Mouse (Mus musculus) lung, postnatal 4 days (tissue): ENCODE data around the gene Pwp2.
"Not testable (repeated sequence)": the region's sequence is repeated elsewhere in the genome, so short reads cannot be mapped to it uniquely, and the experiment has no call there.

Experiments
- DNase-seq, 2 experiments: peaks; one replicate each; pipeline ENCODE4 v3.0.0; 2021

Gene Pwp2

DNA sequence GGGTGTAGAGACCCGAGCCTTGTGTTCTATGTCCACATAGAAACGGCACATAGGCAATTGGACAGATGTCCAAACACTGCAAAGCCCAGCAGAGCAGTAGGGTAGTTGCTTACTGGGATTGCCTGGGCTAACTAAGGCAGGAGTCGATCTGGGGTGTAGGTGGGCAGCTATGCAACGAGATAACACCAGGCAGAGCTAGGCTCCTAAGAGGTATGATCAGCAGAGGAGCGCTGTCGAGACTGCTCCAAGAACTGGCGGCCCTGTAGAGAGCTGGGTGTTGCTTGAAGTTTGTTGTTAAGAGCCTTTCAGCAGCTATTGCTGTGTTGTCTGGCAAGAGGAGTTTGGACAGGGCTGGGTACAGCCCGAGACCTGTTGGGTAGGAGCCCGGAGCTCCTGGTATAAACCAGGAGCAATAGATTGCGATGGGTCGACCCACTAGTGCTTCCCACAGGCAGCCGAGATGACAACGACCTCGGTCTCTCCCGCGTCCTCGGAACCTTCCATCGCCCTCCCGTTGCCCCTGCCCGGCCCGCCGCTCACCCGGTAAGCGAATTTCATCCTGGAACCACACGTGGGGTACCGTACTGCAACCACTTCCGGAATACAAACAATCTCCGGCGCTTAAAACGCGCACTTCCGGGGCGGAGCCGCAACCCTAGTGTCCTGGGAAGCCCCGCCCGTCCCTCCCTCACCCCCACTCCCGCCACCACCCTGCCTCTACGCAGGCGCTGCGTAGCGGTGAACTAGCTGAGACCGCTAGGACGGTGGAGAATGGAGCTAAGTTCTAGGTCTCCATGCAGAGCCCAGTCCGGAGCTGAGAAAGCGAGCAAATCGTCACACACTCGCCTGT is at the start of gene Pwp2:
Gene Pwp2, minus strand, starts transcription at position 619 of the 850 bp plus-strand sequence.
- DNase-seq: peak; percentile 90 to 92

DNA sequence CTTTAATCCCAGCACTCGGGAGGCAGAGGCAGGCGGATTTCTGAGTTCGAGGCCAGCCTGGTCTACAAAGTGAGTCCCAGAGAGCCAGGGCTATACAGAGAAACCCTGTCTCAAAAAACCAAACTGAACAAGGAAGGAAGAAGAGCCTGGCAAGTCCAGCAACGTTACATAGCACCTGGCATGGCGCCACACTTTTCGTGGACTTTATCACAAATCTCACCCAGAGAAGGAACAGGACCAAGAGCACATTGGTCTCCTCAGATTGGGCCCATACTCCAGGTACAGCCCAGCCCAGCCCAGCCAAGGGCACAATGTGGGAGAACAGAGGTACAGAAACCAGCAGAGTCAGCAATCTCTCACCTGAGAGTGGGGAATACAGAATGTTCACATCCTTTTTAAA is 48.8 kb upstream of the Pwp2 start:
- no peak for DNase-seq

DNA sequence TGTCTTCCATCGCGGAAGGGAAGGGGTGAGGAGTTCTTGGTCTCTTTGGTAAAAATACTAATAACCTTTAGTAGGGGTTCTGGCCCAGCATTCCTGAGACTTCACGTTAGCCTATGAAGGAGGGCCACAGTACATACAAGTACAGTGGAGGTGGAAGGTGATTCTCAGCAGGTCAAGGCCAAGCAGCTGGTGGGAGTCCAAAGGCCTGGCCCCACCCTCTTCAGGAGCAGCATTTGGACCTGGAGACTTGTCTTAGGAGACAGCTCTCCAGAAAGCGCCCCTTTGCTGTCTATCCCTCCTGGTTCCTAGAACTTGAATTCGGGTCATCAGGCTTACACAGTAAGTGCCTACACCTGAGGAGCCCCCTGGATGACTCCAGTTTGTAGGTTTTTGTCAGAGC is 48.2 kb upstream of the Pwp2 start:
- DNase-seq: no peak

DNA sequence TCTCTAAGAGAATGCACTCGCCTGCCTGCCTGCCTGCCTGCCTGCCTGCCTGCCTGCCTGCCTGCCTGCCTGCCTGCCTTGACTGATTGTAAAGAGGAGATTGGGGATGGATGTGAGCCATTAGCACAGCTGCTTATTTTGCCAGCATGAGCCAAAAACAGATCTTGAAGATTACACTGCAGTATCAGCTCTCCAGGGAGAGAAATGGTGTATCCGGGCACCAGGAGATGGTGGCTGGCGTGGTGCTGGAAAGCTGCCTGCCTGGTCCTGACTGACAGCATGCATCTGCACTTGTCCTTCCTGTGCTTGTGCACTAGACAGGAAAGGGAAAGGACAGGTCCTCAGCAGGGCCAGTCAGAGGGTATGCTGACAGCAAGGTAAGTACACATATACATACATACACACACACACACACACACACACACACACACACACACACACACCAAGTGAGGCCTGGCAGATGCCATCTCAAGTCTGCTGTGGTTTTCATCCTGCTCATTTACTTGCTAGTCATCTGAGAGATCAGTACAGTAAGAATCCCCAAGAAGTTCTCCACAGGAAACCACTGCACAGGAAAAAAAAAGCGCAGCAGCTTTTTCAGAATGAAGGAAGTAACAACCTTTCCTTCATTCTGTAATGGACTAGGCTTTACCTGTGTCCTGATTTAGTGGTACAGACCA is 47.5 kb upstream of the Pwp2 start:
- no peak for DNase-seq

DNA sequence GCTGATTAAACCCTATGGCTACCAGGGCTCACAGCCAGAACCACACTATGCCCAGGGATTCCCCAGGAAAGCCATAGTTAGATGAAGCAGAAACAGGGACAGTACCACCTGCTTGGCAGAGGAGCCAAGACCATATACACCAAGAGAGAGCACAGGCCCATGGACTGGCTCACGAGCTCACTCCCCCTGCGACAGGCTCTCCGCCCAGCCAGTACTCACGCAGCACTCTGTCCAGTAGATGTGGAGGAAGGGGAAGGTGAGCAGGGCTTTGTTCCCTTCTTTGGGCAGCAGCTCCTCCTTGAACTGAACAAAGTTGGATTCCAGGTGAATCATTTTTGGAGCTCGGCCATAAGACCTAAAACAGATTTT is 43.6 kb upstream of the Pwp2 start:
- no peak for DNase-seq

DNA sequence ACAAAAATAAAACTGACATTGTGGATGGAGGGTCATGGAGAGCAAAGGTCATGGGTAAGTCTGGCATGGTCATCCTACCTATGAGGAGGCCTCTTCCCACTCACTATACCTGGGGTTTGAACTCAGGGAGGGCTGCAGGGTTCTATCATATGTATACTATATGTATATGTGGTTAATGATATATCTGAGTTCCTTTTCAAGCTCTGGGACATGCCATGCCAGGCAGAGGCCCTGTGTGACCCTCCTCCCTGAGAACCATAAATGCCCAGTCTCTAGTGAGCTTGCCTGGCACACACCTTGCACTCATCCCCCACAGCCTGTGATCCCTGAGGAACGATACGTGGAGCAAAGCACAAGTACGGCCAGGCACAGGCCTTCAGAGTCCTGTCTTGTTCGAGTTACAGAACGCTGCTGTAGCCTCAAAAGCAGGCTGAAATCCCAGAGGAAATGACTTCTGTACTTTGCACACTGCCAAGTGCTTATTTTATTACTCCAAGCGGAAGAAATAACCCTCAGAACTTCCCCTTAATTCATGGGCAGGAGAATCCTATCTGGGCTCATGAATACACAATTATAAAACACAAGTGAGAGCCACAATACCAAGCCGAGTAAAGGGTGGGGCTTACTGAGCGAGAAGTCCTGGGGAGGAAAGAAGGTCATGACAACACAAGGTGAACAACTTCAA is 43.1 kb upstream of the Pwp2 start:
- DNase-seq: no peak

DNA sequence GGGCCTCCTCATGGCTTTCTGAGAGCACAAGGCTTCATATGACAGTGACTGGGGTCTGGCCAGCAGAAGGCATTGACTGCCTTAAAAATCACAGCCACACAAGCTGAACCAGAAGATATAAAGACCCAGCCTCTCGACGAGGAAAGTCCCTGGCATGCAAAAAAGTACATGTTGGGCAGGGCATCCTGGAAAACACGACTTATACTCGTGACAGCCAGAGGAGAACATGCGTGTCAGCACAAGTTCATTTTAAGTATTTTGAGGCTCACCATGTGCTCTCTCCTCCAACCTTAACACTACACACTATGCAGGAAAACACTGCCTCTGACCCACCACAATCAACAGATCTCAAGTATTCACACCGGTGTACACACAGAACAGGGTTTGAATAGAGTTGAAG is 39.2 kb upstream of the Pwp2 start:
- DNase-seq: no peak

DNA sequence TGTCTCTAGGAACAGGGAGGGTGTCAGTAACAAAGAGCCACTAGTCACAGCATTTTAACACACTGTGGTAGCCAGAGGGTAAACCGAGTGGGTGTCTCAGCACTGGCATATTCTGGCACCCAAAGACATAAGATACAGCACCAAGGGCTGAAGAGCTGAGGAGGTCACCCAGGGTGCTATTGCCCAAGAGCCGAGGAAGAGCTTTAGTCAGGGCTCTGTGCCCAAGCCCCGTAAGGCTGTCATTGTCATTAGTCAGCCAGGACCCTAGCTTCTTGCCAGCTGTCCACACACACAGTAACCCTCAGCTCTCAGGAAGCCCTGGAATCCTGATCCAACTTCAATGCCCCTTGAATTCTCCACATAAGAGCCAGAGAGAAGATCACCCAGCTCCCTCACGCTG is 38.0 kb upstream of the Pwp2 start:
- DNase-seq: peak in 1 of 2 experiments; percentile 42

DNA sequence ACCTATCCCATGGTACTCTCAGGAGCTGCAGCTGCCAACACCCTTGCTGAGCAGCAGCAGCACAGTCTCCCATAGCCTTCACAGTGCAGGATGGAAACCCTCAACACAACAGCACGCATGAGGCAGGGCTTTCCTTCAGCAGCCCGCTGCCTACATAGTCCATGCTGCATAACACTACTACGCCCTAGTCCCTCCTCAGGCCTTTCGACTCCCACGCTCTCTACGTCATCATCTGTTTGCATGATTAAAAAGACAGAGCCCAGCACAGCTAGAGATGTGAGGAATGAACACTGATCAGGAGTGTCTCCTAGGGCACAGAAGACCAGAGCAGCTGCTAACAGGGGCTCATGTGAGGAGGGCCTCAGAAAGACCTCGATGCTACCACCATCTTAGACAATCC is 36.4 kb upstream of the Pwp2 start:
- DNase-seq: no peak

DNA sequence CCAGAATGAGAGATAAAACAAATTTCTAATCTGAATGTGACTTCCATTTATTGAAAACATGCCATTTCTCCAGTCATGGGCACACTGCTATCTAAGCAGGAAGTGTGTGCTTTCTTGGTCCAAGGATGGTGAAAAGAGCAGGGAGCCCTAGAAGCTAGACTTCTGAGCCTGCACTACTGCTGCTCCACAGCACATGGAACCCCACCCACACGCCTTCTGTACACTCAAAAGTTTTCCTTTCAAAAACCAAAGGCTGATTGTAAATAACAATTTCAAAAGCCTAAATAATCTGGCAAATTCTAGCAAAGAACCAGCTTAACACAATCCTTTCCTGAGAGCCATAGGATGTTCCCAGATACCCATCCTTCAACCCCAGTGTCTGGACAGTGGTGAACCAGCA is 34.6 kb upstream of the Pwp2 start:
- DNase-seq: no peak

DNA sequence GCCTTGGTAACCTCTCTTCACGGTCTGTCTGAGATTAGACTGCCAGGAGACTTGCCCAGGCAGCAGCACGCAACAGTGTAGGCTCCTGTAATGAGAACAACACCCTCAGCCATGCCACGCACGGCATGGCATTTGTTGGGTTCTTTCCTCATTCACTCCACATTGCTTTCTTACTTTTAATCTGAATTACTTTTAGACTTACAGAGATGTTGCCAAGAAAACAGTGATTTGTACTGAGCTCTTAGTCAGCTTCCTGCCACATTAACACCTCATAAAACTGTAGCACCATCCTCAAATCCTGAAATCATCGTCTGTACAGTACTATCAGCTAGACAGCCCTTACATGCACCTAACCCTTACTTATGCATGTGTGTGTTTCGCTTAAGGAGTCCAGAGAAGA is 33.6 kb upstream of the Pwp2 start:
- DNase-seq: no peak

DNA sequence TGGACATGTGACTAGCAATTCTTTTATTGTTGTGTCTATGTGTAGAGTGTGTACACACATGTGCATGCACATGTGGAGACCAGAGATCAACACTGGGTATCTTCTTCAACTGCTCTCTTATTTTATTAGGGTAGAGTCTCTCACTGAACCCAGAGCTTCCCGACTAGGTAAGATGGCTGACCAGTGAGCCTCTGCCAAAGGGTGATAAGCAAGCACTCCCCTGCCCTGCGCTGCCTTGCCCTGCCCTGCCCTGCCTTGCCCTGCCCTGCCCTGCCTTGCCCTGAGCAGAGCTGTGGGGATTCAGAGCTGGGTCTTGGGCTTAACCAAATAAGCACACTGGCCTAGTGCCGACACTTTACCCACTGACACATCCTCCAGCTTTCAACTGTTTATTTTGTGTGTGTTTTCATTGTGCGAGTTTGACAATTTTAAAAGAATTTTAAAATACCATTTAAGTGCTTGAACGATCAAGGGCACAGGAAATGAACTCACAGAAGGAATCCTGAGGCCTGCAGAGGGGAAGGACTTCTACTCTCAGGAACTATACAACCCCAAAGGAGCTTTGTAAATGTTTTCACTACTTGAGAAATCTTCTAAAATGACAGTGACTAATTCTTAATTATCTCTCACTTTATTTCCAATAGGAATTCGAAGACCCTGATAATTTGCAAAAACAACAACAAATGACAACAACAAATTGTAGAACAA is 31.6 kb upstream of the Pwp2 start:
- no peak for DNase-seq

DNA sequence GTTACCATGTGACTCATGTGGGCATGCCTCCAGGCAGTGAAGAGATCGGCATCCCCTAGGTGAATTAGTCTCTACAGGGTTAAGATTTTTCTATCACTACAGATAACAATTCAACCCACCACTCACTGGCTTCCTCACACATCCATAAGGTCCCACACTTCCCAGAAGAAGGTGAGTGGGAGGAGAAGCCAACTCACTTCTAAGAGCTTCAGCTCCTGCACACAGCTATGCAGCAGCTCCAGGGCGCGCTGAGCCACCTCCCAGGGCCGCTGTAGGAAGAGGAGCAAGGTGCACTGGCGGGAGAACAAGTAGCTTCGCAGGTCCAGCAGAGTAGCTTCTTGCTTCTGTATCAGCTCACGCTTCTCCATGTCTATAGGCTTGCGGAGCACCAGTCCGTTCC is 29.4 kb upstream of the Pwp2 start:
- DNase-seq: no peak

DNA sequence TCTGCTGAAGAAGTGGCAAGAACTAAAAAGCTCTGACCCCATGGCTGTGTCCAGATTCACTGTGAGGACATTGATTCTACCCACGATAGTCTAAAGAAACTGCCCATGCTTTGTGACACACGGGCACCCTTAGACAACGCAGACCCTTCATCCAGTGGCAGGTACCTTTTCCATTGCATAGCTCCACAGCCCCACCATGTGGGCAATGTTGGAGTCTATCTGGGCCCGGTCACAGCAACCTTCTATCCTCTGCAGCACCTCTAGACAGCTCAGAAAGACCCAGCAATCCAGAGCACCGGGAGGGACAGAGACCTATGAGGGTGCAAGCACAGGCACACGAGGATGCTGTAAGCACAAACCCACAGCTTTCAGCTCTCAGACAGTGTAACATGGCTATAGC is 26.4 kb upstream of the Pwp2 start:
- peak in 1 of 2 experiments; percentile 9 for DNase-seq

DNA sequence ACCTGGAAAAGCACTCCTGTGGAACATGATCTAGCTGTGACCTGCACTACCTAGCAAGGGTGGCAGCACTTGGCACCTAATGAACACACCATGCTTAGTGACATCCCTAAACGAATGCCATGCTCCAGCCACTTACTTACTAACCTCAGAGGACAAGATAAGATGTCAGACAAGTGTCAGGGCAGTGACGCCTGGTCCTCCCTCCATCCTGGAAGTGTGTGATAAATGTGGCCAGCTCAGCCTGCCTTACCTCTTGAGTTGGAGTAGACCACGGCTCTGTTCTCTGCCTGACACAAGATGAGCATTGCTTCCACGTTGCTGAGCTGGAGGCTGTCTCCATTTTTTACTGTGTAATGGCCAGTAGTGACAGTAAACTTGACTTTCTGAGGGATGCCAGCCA is 16.2 kb upstream of the Pwp2 start:
- no peak for DNase-seq

DNA sequence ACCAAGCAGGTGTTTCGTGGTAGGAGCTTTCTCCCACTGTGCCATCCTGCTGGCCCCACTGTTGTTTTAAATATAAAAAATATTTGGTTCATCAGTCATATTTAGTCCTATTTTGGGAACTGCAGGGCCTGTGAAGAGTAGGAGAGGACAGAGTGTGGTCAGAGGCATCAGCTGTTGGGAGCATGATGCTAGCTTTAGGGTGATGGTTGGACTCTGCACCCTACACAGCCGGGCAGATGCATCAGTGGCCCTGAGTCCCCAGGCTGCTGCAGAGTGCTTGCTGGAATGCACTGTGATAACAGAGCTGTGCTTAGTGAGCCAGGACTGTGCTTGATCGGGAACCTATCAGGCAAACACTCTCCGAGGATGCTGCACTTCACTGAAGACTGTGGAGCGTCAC is 8.0 kb upstream of the Pwp2 start:
- no peak for DNase-seq

DNA sequence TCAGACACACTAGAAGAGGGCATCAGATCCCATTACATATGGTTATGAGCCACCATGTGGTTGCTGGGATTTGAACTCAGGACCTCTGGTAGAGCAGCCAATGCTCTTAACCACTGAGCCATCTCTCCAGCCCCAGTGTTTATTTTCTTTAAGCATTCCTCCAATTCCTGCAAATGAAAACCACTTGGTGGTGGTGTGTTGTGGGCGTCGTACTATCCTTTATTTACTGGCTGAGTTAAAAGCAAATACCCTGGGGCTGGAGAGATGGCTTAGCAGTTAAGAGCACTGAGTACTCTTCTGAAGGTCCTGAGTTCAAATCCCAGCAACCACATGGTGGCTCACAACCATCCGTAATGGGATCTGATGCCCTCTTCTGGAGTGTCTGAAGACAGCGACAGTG is 1.1 kb upstream of the Pwp2 start:
- not testable (repeated sequence) for DNase-seq

DNA sequence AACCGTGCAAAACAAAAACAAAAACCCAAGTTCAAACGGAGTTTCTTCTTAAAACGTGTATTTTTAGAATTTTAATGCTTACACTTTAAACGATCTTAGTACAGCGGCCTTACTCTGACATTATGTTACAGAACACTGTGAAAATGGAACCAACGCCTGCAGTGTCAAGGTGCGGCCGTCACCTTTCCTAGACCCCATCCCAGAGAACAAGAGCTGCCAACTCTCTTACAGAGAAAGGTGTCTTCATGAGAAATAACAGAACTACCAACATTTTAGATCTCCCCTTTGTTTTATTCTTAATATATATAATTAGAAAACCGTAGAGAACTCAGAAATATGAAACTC is 404 bp upstream of the Pwp2 start:
- no peak for DNase-seq

DNA sequence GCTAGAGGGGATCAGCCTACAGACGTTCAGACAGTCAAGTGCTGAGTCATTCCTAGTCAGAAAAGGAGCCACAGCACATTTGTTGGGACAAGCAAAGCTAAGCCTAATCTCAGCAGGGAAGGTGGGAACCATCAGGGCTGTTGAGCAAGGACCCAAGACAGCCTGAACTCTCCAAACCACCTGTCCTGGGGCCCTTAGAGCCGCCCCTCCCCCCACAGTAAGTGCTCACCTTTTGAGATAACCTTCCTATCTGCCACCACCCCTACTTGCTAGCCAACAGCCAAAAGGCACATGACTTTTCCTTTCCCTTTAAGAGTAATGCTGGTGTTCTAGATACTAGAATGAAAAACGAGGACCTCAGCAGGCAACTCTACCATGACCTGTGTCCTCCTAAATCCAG is 1.4 kb downstream of the Pwp2 start:
- DNase-seq: no peak

DNA sequence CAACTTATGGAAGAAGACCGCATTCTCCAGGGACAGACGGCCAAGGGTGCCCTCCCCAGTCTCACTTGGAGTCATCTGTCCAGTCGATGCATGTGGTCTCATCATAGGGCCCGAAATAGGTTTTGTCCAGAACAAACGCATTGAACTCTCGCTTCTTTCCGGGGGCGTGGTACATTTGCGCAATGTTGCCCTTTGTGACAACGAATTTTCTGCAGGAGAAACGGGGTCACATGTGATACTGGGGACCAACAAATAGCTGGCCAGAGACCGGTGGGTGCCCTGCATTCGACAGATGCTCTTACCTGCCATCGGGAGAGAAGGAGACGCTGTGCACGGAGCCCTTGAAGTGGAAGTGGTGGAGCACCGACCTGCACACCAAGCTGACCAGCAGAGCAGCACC is 2.6 kb downstream of the Pwp2 start:
- no peak for DNase-seq

DNA sequence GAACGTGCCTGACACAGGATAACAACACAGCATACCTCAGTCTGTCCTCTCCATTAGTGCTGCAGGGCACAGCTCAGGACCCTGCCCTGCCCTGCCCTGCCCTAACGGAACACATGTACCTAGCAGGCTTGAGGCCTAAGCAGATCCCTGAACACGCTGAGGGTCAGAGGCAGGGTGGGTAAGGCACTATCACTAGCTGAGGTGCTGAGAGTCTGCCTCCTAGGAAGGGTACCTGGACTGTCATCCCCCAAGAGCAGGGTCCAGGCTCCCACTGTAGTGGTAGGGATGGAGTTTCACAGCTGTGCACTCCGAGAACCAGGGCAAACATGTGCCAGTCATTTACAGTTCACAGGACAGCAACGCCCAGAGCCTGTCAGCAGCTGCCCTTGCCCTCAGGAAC is 10.5 kb downstream of the Pwp2 start:
- DNase-seq: no peak

DNA sequence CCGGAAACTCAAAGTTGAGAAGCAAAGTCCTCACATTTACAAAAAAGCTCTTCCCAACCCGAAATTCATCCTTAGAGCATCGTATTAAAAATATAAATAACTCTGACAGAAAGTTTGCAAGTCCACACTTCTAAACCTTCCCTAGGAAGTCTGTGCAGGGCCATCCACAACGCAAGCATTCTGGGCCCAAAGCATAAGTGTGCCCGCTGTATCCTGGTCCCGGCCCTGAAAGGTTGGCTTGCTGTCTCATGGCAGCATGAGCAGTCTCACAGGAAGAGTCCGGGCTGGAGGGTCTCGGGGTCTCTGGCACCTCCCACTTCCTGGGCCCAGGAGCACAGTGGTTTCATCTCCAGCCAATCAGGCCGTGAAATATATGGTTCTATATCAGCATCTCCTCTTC is 13.4 kb downstream of the Pwp2 start:
- no peak for DNase-seq

DNA sequence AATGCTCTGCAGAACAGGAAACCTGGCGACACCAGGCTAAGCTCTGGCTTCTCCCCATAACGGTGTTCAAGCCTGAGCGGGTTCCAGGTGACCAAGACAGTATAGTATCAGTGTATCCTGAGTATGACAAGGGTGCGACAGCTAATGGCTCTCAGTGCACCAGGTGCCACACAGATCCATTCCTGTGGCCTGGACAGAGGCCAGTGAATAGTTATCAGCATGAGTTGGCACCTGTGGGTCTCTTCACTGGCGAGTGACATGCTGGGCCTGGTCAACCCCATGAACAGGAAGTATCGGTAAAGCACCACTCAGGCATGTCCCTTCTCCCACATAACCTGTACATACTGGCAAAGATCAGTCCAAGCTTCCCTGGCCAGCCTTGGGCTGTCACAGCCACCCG is 13.9 kb downstream of the Pwp2 start:
- DNase-seq: no peak

DNA sequence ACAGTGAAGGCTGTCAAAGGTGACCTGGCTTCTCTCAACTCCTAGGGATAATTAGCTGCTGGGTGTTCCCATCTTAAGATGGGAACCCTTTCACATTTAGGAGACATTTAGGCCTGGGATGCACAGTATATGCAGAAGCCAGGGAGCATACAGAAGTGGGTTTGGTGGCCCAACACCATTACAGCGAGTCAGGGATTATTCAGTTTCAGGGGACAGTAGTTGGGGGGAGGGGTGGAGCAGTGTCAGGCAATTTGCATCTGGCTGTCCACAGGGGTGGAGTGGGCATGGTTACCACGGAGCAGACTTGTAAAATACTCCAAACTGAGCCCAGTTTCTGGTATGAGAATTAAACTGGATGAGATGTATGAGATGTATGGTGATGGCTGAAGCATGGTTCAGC is 14.5 kb downstream of the Pwp2 start:
- DNase-seq: no peak
